Mouse (Mus musculus) bone marrow, adult 2 months (tissue): ENCODE measurements around the gene Ksr2. TPM values are rescaled to one million over a fixed set of nuclear protein-coding genes. Genes with fewer than 3 reads are reported as not detected.
"Not testable (repeated sequence)": the region's sequence is repeated elsewhere in the genome, so short reads cannot be mapped to it uniquely, and the experiment has no call there.

Source experiments
- H3K27ac ChIP-seq: fragments of 200-500 bp; 2 replicates; pipeline ENCODE4 v1.5.1; 2012; ENCODE audit warnings: low read depth, mild to moderate bottlenecking, control low read depth, inconsistent platforms, low read length; ENCODE audit not compliant: control insufficient read depth, poor library complexity, insufficient read depth
- H3K4me1 ChIP-seq: fragments of 200-500 bp; 2 replicates; pipeline ENCODE4 v1.6.1; 2011; ENCODE audit warnings: low read length; ENCODE audit not compliant: control insufficient read depth, insufficient read depth
- H3K4me3 ChIP-seq: fragments of 200-500 bp; replicated peaks from 2 replicates; pipeline ENCODE3; 2011; ENCODE audit warnings: mild to moderate bottlenecking, low read depth, low read length, control low read depth; ENCODE audit not compliant: control insufficient read depth
- CTCF ChIP-seq: fragments of 200-500 bp; IDR thresholded peaks from 2 replicates; pipeline ENCODE4 v1.5.1; 2011; ENCODE audit warnings: low read length, control low read depth; ENCODE audit not compliant: control insufficient read depth, insufficient read depth
- POLR2A ChIP-seq: fragments of 200-500 bp; IDR thresholded peaks from 2 replicates; pipeline ENCODE4 v1.6.1; 2011; ENCODE audit warnings: low read depth, mild to moderate bottlenecking, control low read depth, low read length, borderline replicate concordance; ENCODE audit not compliant: control insufficient read depth
- WGBS: fragments of 180-500 bp; shearing (Covaris S2); methylation state at CpG from one replicate; pipeline ENCODE4 v1.1.7; 2018; 5-methylcytosine and 5-hydroxymethylcytosine counted together
- polyA plus RNA-seq: library from polyadenylated mRNA; stranded (reverse); fragments of >200 nt; gene quantifications from 2 replicates; pipeline ENCODE4 v1.2.4, GENCODE M21; 2011; ENCODE audit warnings: low replicate concordance; ENCODE audit not compliant: missing spikeins, insufficient read depth, insufficient read length

The Ksr2 gene
- 0.29 TPM in 1 of 2 replicates, not detected in the other for polyA plus RNA-seq

DNA sequence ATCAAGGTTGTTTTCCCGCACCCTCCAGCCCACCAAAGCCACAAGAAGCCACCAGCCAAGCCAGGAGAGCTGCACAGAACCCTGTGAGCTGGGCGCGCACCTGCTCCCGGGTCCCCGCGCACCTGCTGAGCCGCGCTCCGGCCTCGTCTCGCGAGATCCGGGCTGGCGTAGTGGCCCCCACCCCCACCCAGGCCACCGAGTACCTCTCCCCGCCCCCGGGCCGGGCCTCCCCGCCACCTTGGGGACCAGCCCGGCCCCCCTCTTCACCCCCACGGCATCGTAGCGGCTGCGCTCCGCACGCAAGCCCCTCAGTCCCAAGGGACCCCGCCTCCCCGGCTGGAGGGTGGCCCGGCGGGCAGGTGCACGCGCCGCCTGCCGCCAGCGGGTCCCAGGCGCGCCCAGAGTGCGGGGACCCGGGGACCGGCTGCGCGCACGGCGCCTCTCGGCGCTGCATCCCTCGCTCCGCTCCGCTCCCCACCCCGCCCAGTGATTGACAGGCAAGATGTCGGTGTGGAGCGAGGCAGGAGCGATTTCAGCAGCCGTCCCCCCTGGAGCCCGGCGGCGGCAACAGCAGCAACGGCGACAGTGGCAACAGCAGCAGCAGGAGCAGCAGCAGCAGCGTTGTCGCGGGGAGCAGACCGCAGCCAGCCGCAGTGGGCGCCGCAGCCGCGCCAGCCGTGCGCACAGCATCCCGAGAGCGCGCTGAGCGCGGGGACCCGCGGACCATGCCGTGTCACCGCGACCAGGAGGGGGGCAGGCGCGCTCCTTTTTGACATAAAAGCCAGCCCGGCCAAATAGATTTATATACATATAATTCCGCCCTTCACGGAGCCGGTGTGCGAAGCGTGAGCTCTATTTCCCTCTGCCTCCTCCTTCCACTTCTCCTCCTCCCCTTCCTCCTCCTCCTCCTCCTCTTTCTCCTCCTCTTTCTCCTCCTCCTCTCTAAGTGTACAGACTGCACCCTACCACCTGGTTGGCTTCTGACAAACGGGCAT is at the start of gene Ksr2:
Ksr2 (plus strand) TSS at position 494 of the 995 bp plus-strand sequence.
- no peaks in the 10 kb centered on the region; the same call in 1 of the 2 replicates for H3K4me1 ChIP-seq
- no peak within 1 kb of the TSS; the same call in 1 of the 2 replicates for H3K27ac ChIP-seq
- H3K4me3 ChIP-seq = no peak within 1 kb of the TSS
- WGBS = under 1% methylated on average over 89 of the region's 89 CpGs
- TF ChIP-seq POLR2A = no peak
- TF ChIP-seq CTCF = no peak

DNA sequence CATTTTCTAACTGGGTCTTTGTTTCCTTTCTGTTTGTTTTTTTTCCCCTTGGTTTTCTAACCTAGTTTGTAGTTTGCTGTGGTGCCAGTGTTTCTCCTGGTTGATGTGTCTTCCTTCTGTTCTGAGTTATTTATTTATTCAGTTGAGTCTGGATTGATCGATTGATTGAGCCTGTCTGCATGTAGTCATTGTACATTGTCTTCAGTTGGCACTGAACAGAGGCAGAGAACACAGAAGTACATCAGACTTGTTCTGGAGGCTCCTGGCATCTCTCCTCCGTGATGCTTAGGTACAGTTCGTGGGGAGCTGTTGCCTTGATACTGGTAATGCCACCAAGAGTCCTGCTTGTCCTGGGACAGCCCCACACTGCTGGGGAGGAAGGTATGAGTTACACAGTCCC is 49.0 kb upstream of the Ksr2 start:
- peaks cover 3% of the 10 kb centered on the region for H3K4me1 ChIP-seq
- no peak overlapping the region for H3K4me3 ChIP-seq
- TF ChIP-seq CTCF (no peak), POLR2A (no peak)
- WGBS = 87% methylated on average over 3 of the region's 3 CpGs
- H3K27ac ChIP-seq = no peak overlapping the region

DNA sequence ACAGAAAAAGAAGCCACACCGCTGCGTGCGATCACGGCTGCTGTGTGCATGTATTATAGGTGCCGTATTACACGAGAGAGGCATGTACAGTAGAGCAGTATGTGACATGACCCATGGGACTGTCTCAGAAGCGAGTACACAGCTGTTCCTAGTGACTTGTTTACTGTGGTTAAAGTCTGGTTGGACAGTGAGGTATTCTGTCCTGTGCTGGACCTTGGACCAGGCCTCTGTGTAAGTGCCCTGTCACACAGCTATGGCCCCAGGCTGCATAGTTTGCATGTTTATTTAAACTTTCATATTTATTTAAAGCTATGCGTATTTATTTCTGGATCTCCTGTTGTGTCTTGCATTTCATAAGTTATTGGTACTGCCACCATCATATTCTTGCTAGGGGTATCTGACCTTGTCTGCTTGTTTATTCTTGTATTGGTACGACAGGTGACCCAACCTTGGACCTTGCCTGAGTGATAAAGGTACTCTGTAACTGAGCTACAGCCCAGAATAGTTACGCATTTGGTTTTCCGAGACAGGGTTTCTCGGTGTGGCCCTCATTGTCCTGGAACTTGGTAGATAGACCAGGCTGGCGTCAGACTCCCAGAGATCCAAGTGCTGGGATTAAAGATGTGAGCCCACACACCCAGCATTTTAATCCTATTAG is 47.8 kb upstream of the Ksr2 start:
- Histone ChIP-seq H3K27ac (no peak overlapping the region), H3K4me3 (no peak overlapping the region), H3K4me1 (peaks cover 2% of the 10 kb centered on the region)
- WGBS = 91% methylated on average over 13 of the region's 13 CpGs
- no peak for TF ChIP-seq POLR2A
- TF ChIP-seq CTCF = no peak

DNA sequence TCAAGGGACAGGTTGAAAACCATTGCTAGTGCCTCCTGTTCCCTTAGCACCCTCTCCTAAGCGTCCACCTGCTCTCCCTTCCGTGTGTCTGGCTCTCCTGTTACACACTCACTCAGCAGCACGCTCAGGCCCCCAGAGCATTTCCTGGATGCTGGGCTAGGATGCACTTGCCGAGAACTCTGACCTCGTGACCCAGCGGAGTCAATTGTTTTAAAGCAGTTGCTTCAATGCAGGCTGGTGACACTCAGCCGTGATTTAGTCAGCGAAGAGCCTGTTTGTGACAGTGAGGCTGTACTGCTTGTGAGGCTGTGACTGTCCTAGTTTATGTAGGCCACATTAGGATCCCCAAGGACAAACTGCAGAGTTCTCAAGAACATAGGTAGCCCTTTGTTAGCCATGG is 46.6 kb upstream of the Ksr2 start:
- WGBS = 82% methylated on average over 8 of the region's 8 CpGs
- Histone ChIP-seq H3K4me3 (no peak overlapping the region), H3K27ac (no peak overlapping the region), H3K4me1 (peaks cover 2% of the 10 kb centered on the region)
- TF ChIP-seq POLR2A (no peak), CTCF (no peak)

DNA sequence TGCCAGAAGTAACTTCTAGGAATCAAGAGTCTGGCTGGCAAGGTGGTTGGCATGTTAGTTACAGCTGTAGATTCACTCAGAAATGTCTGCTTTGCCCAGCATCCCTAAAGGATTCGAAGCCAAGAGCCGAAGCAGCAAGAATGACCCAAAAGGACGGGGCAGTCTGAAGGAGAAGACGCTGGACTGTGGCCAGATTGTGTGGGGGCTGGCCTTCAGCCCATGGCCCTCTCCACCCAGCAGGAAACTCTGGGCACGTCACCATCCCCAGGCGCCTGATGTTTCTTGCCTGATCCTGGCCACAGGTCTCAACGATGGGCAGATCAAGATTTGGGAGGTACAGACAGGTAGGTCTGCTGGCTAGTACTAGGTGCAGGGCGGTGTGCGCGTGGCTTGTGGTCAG is 43.2 kb upstream of the Ksr2 start:
- 73% methylated on average over 10 of the region's 10 CpGs for WGBS
- Histone ChIP-seq H3K4me1 (peaks cover 7% of the 10 kb centered on the region), H3K27ac (no peak overlapping the region), H3K4me3 (no peak overlapping the region)
- TF ChIP-seq CTCF = no peak

DNA sequence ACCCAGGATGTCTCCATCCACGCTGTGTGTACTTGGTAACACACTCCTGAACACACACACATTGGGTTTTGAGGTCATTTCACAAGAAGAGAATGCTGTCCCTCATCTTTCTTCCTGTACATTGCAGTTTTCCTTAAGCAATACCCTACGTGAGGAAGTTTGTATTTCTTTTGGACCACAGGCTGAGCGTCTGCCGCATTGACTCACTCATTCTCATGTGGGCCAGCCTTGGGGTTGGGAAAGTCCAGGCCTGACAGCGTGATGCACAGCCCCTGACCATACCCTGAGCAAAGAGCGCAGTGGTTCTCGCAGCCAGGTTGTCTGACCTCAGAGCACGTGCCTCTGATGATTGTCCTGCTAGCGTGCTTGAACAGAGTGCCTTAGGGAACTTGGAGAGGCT is 40.4 kb upstream of the Ksr2 start:
- TF ChIP-seq CTCF = no peak
- TF ChIP-seq POLR2A = no peak
- whole genome bisulfite sequencing = 54% methylated on average over 9 of the region's 9 CpGs
- Histone ChIP-seq H3K4me1 (peaks cover 7% of the 10 kb centered on the region), H3K4me3 (no peak overlapping the region), H3K27ac (no peak overlapping the region)

DNA sequence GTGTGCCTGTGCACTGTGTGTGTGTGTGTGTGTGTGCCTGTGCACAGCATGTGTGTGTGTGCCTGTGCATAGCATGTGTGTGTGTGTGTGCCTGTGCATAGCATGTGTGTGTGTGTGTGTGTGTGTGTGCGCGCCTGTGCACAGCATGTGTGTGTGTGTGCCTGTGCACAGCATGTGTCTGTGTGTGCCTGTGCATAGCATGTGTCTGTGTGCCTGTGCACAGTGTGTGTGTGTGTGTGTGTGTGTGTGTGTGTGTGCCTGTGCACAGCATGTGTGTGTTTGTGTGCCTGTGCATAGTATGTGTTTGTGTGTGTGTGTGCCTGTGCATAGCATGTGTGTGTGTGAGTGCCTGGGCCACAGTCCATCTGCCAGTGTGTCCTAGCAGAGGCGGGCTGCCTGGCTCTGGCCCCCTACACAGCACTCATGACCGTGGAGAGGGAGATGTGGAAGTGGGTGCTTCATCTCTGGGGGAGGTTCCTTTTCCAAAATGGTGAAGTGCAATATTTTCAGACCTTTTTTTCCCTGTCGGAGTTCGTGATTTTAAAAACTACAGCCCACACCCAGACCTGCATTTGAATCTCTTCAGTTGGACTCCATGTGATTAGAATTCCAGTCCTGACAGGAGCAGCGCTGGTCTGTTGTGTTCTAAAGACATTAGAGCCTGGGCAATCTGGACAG is 39.3 kb upstream of the Ksr2 start:
- no peak overlapping the region for H3K27ac ChIP-seq
- H3K4me1 ChIP-seq = peaks cover 7% of the 10 kb centered on the region
- H3K4me3 ChIP-seq = no peak overlapping the region
- WGBS = 63% methylated on average over 7 of the region's 7 CpGs
- TF ChIP-seq POLR2A (no peak), CTCF (no peak)

DNA sequence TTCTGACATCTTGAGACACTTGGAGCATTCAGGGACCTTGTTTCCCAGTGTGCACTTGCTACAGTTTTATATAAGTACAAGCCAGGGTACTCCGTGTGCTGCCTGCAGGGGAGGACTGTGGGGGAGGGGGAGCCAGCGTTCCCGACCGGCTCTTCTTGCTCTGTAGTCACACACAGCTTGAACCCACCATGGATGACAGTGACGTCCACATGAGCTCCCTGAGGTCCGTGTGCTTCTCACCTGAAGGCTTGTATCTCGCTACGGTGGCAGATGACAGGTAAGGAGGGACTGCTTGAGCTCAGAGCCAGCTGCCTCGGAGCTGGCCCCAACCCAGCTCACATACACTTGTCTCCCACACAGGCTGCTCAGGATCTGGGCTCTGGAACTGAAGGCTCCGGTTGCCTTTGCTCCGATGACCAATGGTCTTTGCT is 37.5 kb upstream of the Ksr2 start:
- TF ChIP-seq CTCF (no peak), POLR2A (no peak)
- 91% methylated on average over 11 of the region's 11 CpGs for WGBS
- Histone ChIP-seq H3K4me3 (no peak overlapping the region), H3K4me1 (peaks cover 7% of the 10 kb centered on the region), H3K27ac (no peak overlapping the region)

DNA sequence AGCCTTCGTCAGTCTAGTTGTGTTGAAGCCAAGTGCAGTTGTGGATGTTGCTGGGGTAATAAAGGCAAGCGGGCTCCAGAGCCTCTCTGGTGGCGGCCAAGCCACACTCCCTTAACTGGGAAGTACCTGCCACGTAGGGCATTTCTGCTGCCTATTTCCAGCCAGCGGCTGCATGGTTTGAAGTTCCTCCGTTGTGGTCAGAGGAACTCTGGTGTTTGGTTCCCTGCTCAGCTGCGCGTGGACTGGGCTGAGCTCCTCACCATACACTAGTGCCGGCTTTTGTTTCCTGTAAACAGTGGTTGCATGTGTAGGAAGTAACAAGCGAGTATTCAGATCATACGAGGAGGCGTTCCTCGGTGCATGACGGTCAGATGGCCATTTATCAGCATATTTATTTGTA is 36.1 kb upstream of the Ksr2 start:
- 25% methylated on average over 14 of the region's 14 CpGs for WGBS
- not testable (repeated sequence) for H3K27ac ChIP-seq, H3K4me3 ChIP-seq, H3K4me1 ChIP-seq
